Mouse (Mus musculus): ENCODE measurements at regions not wholly inside any gene's neighbourhood (a gene's known extent, or its start where the extent isn't known, plus 50 kb on each side); places are given as distances from the start of the nearest gene placed in this dataset.

DNA sequence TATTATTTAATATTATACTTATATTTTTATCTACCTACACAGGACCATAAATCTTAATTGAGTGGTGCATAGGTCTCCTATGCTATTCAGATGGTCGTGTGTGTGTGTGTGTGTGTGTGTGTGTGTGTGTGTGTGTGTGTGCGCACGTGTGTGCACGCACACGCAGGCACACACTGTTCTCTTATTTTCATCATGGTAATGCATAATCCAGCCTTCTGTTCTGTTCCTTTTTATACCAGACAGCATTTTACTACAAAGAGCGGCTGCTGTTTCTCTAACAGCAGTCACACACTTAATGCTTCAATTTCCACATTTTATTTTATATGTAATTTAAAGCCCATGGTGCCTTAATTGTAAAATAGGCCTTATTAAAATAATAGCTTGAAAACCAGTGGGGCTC lies 537.0 kb downstream of the Ebf1 start:
- TF ChIP-seq POLR2A (IDR thresholded peaks at IDR 0.05; ENCODE audit: borderline replicate concordance, extremely low read depth, low read depth, low read length) (no peak), CTCF (IDR thresholded peaks at IDR 0.05; ENCODE audit: insufficient read depth, low read length) (no peak)

Measured in lung, adult 2 months (tissue).